Mouse (Mus musculus): ENCODE measurements around the gene Psat1. TPM values are rescaled to one million over a fixed set of nuclear protein-coding genes. Genes with fewer than 3 reads are reported as not detected.

The Psat1 gene
- polyA plus RNA-seq, 1 experiment from 2014 or later: 57.3 TPM

DNA sequence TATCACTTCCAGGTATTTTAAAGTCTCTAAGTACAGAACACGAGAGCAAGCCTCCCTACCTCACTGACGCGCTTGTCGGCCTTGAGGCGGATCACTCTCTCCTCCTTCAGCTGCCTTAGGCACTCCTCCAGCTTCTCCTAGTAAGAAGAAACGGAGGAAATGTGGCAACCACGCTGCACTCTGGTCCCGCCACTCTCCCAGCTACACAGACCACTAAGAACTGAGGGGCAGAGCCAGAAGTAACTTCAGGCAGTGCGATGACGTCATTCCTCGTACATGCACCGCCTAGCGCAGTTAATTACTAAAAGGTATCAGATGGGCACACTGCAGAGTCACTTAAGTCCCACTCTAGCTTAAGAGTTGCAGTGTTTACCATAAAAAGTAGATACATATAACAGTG, 15.2 kb upstream of the Psat1 start:
- Histone ChIP-seq H3K27me3 (ENCODE audit: insufficient read depth, low read length) (no peaks in the 10 kb centered on the region), H3K9ac (replicated peaks) (no peak overlapping the region), H3K36me3 (replicated peaks; ENCODE audit: insufficient read depth, low read length) (peaks cover 9% of the 10 kb centered on the region; the same call in 1 of the 2 replicates), H3K4me3 (ENCODE audit: low read depth, low read length) (no peak overlapping the region), H3K4me2 (ENCODE audit: low read depth, low read length) (no peak overlapping the region), H3K27ac (ENCODE audit: low read depth) (no peak overlapping the region), H3K4me1 (ENCODE audit: insufficient read depth) (peaks cover 4% of the 10 kb centered on the region; the same call in 1 of the 2 replicates), H3K9me3 (ENCODE audit: low read length) (no peaks in the 10 kb centered on the region)
- ATAC-seq (no peak), DNase-seq (no peak)
- 83% methylated on average over 13 of the region's 13 CpGs for WGBS (ENCODE audit: insufficient replicate concordance)
- TF ChIP-seq CTCF (IDR thresholded peaks at IDR 0.05; ENCODE audit: low read depth): no peak
- no peak for TF ChIP-seq EP300 (IDR thresholded peaks at IDR 0.05; ENCODE audit: low read depth)

DNA sequence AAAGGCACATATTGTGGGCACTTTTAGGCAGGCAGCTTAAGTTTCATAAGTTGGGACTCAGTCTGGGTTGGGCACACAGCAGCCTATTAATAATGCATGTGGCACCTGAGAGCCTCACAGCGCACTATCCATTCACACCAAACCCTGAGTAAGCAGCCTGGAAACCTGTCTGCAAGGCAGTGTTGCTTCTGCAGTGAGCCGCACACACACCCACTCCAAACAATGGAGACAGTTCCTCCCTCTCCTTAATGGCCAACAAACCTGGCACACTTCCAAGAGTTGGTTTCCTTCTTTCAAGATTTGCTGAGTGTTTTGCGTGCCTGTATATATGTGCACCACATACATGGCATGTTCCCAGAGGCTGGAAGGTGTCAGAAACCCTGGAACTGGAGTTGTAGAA, 3.1 kb upstream of the Psat1 start:
- H3K27ac ChIP-seq (ENCODE audit: low read depth): no peak overlapping the region
- H3K4me2 ChIP-seq (ENCODE audit: low read depth, low read length): no peak overlapping the region
- no peak for DNase-seq
- no peak overlapping the region for H3K4me3 ChIP-seq (ENCODE audit: low read depth, low read length)
- no peak for TF ChIP-seq CTCF (IDR thresholded peaks at IDR 0.05; ENCODE audit: low read depth)
- H3K27me3 ChIP-seq (ENCODE audit: insufficient read depth, low read length): no peaks in the 10 kb centered on the region
- no peak for ATAC-seq
- no peak overlapping the region for H3K9ac ChIP-seq (replicated peaks)
- no peaks in the 10 kb centered on the region for H3K9me3 ChIP-seq (ENCODE audit: low read length)
- H3K4me1 ChIP-seq (ENCODE audit: insufficient read depth): no peaks in the 10 kb centered on the region
- 77% methylated on average over 3 of the region's 3 CpGs for WGBS (ENCODE audit: insufficient replicate concordance)
- H3K36me3 ChIP-seq (replicated peaks; ENCODE audit: insufficient read depth, low read length): no peaks in the 10 kb centered on the region

DNA sequence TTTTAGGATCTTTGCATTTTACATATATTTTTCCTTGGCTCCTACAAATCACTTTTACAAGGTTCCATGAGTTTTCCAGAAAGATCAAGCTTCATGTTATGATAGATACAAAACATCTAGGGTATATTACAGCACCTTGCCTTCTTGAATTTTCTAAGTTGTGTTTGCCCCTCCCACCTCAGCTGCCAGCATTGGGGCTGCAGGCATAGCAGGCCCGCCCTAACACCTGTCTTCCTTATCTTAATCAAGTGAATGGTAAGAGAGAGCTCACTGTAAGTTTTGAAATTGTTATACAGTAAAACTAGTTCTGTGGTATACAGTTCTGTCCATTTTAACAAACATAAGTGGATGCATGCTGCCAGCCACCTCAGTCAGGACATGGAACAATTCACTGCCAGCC, 1.7 kb upstream of the Psat1 start:
- ATAC-seq (no peak), DNase-seq (no peak)
- Histone ChIP-seq H3K4me2 (ENCODE audit: low read depth, low read length) (no peak overlapping the region), H3K27ac (ENCODE audit: low read depth) (no peak overlapping the region), H3K27me3 (ENCODE audit: insufficient read depth, low read length) (no peaks in the 10 kb centered on the region), H3K9ac (replicated peaks) (no peak overlapping the region), H3K4me1 (ENCODE audit: insufficient read depth) (no peaks in the 10 kb centered on the region), H3K4me3 (ENCODE audit: low read depth, low read length) (no peak overlapping the region), H3K9me3 (ENCODE audit: low read length) (no peaks in the 10 kb centered on the region), H3K36me3 (replicated peaks; ENCODE audit: insufficient read depth, low read length) (no peaks in the 10 kb centered on the region)
- 86% methylated on average over 1 of the region's 1 CpGs for WGBS (ENCODE audit: insufficient replicate concordance)
- no peak for TF ChIP-seq EP300 (IDR thresholded peaks at IDR 0.05; ENCODE audit: low read depth)
- TF ChIP-seq CTCF (IDR thresholded peaks at IDR 0.05; ENCODE audit: low read depth): no peak

DNA sequence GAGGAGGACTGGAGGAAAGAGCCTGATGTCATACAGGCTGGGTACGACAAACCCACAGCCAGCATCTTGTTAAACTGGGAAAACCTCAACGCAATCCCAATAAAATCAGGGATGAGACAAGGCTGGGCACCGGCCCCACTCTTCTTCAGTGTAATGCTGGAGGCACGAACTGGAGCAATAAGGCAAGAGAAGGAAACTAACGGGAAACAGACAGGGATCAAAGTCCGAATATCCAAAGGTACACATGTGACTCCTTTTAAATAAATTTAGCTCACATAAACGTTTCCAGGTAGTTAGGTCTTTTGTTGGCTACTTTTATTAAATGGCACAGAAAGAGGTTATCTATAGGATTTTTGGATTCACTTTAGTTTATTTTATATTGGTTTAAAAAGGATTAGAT, 1.3 kb upstream of the Psat1 start:
- H3K9me3 ChIP-seq (ENCODE audit: low read length): no peaks in the 10 kb centered on the region
- no peak overlapping the region for H3K4me2 ChIP-seq (ENCODE audit: low read depth, low read length)
- TF ChIP-seq EP300 (IDR thresholded peaks at IDR 0.05; ENCODE audit: low read depth) (no peak), CTCF (IDR thresholded peaks at IDR 0.05; ENCODE audit: low read depth) (no peak)
- no peaks in the 10 kb centered on the region for H3K27me3 ChIP-seq (ENCODE audit: insufficient read depth, low read length)
- no peak for ATAC-seq
- no peaks in the 10 kb centered on the region for H3K36me3 ChIP-seq (replicated peaks; ENCODE audit: insufficient read depth, low read length)
- H3K9ac ChIP-seq (replicated peaks): no peak overlapping the region
- no peak overlapping the region for H3K4me3 ChIP-seq (ENCODE audit: low read depth, low read length)
- H3K27ac ChIP-seq (ENCODE audit: low read depth): no peak overlapping the region
- H3K4me1 ChIP-seq (ENCODE audit: insufficient read depth): no peaks in the 10 kb centered on the region
- no peak for DNase-seq
- 72% methylated on average over 7 of the region's 7 CpGs for WGBS (ENCODE audit: insufficient replicate concordance)

DNA sequence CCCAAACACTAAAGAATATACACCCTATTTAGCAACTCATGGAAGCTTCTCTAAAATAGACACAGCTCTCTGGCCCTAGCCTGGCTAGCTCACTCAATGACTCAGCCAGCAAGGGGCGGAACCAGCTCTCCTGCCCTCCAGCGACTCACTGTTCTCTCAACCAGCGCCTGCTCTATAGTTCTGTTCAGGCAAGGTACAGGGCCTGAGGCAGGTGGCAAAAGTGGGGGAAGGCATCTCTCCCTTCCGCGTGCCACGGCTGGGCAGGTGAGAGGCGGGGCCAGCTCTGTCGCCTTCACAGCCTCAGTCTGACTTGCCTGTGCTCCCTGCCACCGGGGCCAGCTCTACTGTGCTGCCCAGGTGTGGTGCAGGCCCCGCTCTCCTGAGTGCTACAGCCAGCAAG, 474 bp downstream of the Psat1 start:
- WGBS (ENCODE audit: insufficient replicate concordance): 71% methylated on average over 10 of the region's 10 CpGs

DNA sequence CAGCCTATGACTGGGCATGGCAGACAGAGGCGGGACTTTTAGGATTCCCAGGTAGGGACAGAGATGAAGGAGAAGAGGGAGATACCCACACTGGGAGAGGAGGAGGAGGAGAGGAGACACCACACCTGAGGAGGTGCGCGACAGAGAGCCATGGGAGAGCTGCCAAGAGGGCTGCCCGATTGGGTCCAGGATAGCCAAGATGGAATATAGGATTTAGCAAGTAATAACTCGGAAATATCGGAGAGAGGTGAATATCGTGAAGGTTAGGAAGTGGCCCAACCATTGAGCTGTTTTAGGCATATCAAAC, 4.1 kb downstream of the Psat1 start:
- Histone ChIP-seq H3K36me3 (replicated peaks; ENCODE audit: insufficient read depth, low read length) (no peaks in the 10 kb centered on the region), H3K4me1 (ENCODE audit: insufficient read depth) (0 out of 2 replicates have a peak, but pooled peaks cover 3% of the 10 kb centered on the region), H3K27me3 (ENCODE audit: insufficient read depth, low read length) (no peaks in the 10 kb centered on the region), H3K4me3 (ENCODE audit: low read depth, low read length) (no peak overlapping the region), H3K9me3 (ENCODE audit: low read length) (no peaks in the 10 kb centered on the region), H3K4me2 (ENCODE audit: low read depth, low read length) (no peak overlapping the region), H3K27ac (ENCODE audit: low read depth) (no peak overlapping the region), H3K9ac (replicated peaks) (no peak overlapping the region)
- no peak for DNase-seq
- ATAC-seq: no peak
- TF ChIP-seq EP300 (IDR thresholded peaks at IDR 0.05; ENCODE audit: low read depth): no peak
- TF ChIP-seq CTCF (IDR thresholded peaks at IDR 0.05; ENCODE audit: low read depth): no peak
- WGBS (ENCODE audit: insufficient replicate concordance): 82% methylated on average over 7 of the region's 7 CpGs

More for the DNA sequence above, 474 bp downstream of the Psat1 start:
- H3K4me1 ChIP-seq (ENCODE audit: insufficient read depth): no peaks in the 10 kb centered on the region
- 0 out of 2 replicates have a peak, but pooled peaks have one; percentile 19 for ATAC-seq
- DNase-seq: no peak
- TF ChIP-seq EP300 (IDR thresholded peaks at IDR 0.05; ENCODE audit: low read depth) (no peak), CTCF (IDR thresholded peaks at IDR 0.05; ENCODE audit: low read depth) (no peak)
- no peaks in the 10 kb centered on the region for H3K9me3 ChIP-seq (ENCODE audit: low read length)
- H3K4me3 ChIP-seq (ENCODE audit: low read depth, low read length): no peak overlapping the region
- H3K9ac ChIP-seq (replicated peaks): no peak overlapping the region
- no peaks in the 10 kb centered on the region for H3K27me3 ChIP-seq (ENCODE audit: insufficient read depth, low read length)
- no peaks in the 10 kb centered on the region for H3K36me3 ChIP-seq (replicated peaks; ENCODE audit: insufficient read depth, low read length)
- no peak overlapping the region for H3K4me2 ChIP-seq (ENCODE audit: low read depth, low read length)
- no peak overlapping the region for H3K27ac ChIP-seq (ENCODE audit: low read depth)
